Mouse (Mus musculus): ENCODE results near the gene Bphl.

GRCm38 (mm10) chr13:34070296-34070695 lies 32.9 kb downstream of the Bphl start:
- TF ChIP-seq TAL1 (IDR thresholded peaks at IDR 0.05; ENCODE audit: low read length) (no peak), GATA1 (IDR thresholded peaks at IDR 0.05; ENCODE audit: low read length) (no peak)

Data from erythroblast, embryonic 14.5 days (primary cell).